In the genomic region with DNA sequence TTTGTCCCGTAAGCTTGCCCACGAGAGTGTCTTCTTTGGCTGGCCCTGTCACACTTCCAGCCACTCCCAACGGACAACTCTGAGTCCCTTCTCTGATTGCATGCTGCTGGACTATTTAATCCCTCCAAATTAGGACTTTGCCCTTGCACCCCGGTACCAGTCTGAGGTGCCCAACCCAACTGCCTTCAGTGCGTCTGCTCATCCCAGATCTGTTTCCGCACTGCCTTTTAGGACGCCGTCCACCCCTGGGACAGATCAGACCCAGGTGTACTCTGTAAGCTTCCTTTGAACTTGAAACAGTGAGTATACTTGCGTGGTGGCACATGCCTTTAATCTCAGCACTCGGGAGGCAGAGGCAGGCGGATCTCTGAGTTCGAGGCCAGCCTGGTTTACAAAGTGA, we compare ENCODE assay signal across 8 mouse cellular contexts. TPM values are rescaled to one million over a fixed set of nuclear protein-coding genes. Genes with fewer than 3 reads are reported as not detected.
DNase-seq lines count a peak whose midpoint lies in the region; ATAC-seq and TF ChIP-seq lines count a peak whose summit lies in the region.

No protein-coding gene starts in this region.

- TF ChIP-seq CTCF in kidney, postnatal 0 days (IDR thresholded peaks at IDR 0.05; ENCODE audit: low read depth): no peak
- TF ChIP-seq CTCF in hindbrain, postnatal 0 days (IDR thresholded peaks at IDR 0.05; ENCODE audit: low read depth): no peak
- TF ChIP-seq CTCF in midbrain, postnatal 0 days (IDR thresholded peaks at IDR 0.05): no peak

- no peak overlapping the region for H3K27ac ChIP-seq in kidney, postnatal 0 days
- H3K27ac ChIP-seq in embryonic facial prominence, embryonic 15.5 days (replicated peaks): no peak overlapping the region
- H3K27ac ChIP-seq in hindbrain, postnatal 0 days: 0 out of 2 replicates have a peak overlapping the region, but pooled peaks have one; percentile 89
- H3K27ac ChIP-seq in midbrain, postnatal 0 days (ENCODE audit: low read depth, low read length): no peak overlapping the region; the same call in 1 of the 2 replicates

- no peaks in the 10 kb centered on the region for H3K36me3 ChIP-seq in kidney, postnatal 0 days (ENCODE audit: insufficient read depth, low read length)
- H3K36me3 ChIP-seq in embryonic facial prominence, embryonic 15.5 days: no peaks in the 10 kb centered on the region
- no peaks in the 10 kb centered on the region for H3K36me3 ChIP-seq in hindbrain, postnatal 0 days (ENCODE audit: insufficient read depth, low read length)
- no peaks in the 10 kb centered on the region for H3K36me3 ChIP-seq in midbrain, postnatal 0 days (ENCODE audit: insufficient read depth, low read length)

- no peaks in the 10 kb centered on the region for H3K27me3 ChIP-seq in kidney, postnatal 0 days (ENCODE audit: insufficient read depth, low read length)
- H3K27me3 ChIP-seq in embryonic facial prominence, embryonic 15.5 days: no peaks in the 10 kb centered on the region
- no peaks in the 10 kb centered on the region for H3K27me3 ChIP-seq in hindbrain, postnatal 0 days (ENCODE audit: insufficient read depth, low read length)
- H3K27me3 ChIP-seq in midbrain, postnatal 0 days (ENCODE audit: insufficient read depth, low read length): no peaks in the 10 kb centered on the region

- WGBS in kidney, postnatal 0 days: 76% methylated on average over 12 of the region's 12 CpGs
- WGBS in embryonic facial prominence, embryonic 15.5 days: 72% methylated on average over 12 of the region's 12 CpGs
- WGBS in hindbrain, postnatal 0 days: 75% methylated on average over 12 of the region's 12 CpGs
- WGBS in midbrain, postnatal 0 days: 71% methylated on average over 12 of the region's 12 CpGs

- H3K4me1 ChIP-seq in kidney, postnatal 0 days (replicated peaks; ENCODE audit: insufficient read depth, low read length): peaks cover 10% of the 10 kb centered on the region; the same call in 1 of the 2 replicates
- peaks cover 33% of the 10 kb centered on the region for H3K4me1 ChIP-seq in embryonic facial prominence, embryonic 15.5 days
- peaks cover 5% of the 10 kb centered on the region for H3K4me1 ChIP-seq in hindbrain, postnatal 0 days (ENCODE audit: insufficient read depth, low read length)
- H3K4me1 ChIP-seq in midbrain, postnatal 0 days (ENCODE audit: insufficient read depth, low read length): peaks cover 5% of the 10 kb centered on the region; the same call in 1 of the 2 replicates

- H3K4me2 ChIP-seq in kidney, postnatal 0 days (ENCODE audit: low read length): peak overlapping the region; percentile 88
- H3K4me2 ChIP-seq in embryonic facial prominence, embryonic 15.5 days (replicated peaks): peak overlapping the region; percentile 79; the same call in 1 of the 2 replicates
- H3K4me2 ChIP-seq in hindbrain, postnatal 0 days (ENCODE audit: low read depth, low read length): peak overlapping the region; percentile 65
- H3K4me2 ChIP-seq in midbrain, postnatal 0 days (ENCODE audit: low read depth, low read length, poor library complexity, severe bottlenecking): peak overlapping the region; percentile 88

- DNase-seq in kidney, postnatal 0 days (ENCODE audit: low spot score): no peak
- DNase-seq in kidney, adult 18-20 months: no peak
- no peak for DNase-seq in hindbrain, postnatal 0 days (ENCODE audit: low spot score)
- no peak for DNase-seq in midbrain, postnatal 0 days (ENCODE audit: low spot score)
- no peak for DNase-seq in right cerebral cortex, adult 18-20 months
- DNase-seq in gastrocnemius, adult 8-10 months (ENCODE audit: low spot score in 2 of 2): no peak

- no peak for ATAC-seq in kidney, postnatal 0 days (replicated peaks; ENCODE audit: low FRiP score, low read depth)
- no peak for ATAC-seq in embryonic facial prominence, embryonic 15.5 days (ENCODE audit: insufficient number of reproducible peaks, low FRiP score, low TSS enrichment, low read depth)
- no peak for ATAC-seq in hindbrain, postnatal 0 days
- no peak for ATAC-seq in midbrain, postnatal 0 days (ENCODE audit: low FRiP score)
- no peak for ATAC-seq in granulocyte monocyte progenitor cell, adult 5-6 weeks (replicated peaks; ENCODE audit: poor library complexity, severe bottlenecking)

- H3K4me3 ChIP-seq in kidney, postnatal 0 days (replicated peaks; ENCODE audit: low read depth, low read length): no peak overlapping the region; the same call in 1 of the 2 replicates
- H3K4me3 ChIP-seq in embryonic facial prominence, embryonic 15.5 days (replicated peaks): no peak overlapping the region
- H3K4me3 ChIP-seq in hindbrain, postnatal 0 days (ENCODE audit: low read length): peak overlapping the region; percentile 89
- peak overlapping the region; percentile 75 for H3K4me3 ChIP-seq in midbrain, postnatal 0 days (ENCODE audit: low read depth, low read length)

- no peaks in the 10 kb centered on the region for H3K9me3 ChIP-seq in kidney, postnatal 0 days (replicated peaks; ENCODE audit: low read length)
- no peaks in the 10 kb centered on the region for H3K9me3 ChIP-seq in embryonic facial prominence, embryonic 15.5 days (replicated peaks)
- no peaks in the 10 kb centered on the region for H3K9me3 ChIP-seq in hindbrain, postnatal 0 days (ENCODE audit: low read length)
- H3K9me3 ChIP-seq in midbrain, postnatal 0 days (ENCODE audit: low read length): no peaks in the 10 kb centered on the region

- no peak overlapping the region for H3K9ac ChIP-seq in kidney, postnatal 0 days (ENCODE audit: low read depth, low read length)
- no peak overlapping the region for H3K9ac ChIP-seq in embryonic facial prominence, embryonic 15.5 days
- peak overlapping the region; percentile 84; the same call in 1 of the 2 replicates for H3K9ac ChIP-seq in hindbrain, postnatal 0 days (replicated peaks; ENCODE audit: low read length)
- H3K9ac ChIP-seq in midbrain, postnatal 0 days (replicated peaks; ENCODE audit: low read length, poor library complexity, severe bottlenecking): peak overlapping the region; percentile 97; the same call in 1 of the 2 replicates

RNA-seq across cellular contexts. Expression of a gene that starts 1.3 kb away (rescaled TPM):
- 27.7 and 31.6 TPM in 2 replicates for polyA plus RNA-seq in kidney, postnatal 0 days (2015; fragmentation: Nextera tagmentation; extraction: Ambion mirVana)
- 33.2 and 36.1 TPM in 2 replicates for polyA plus RNA-seq in embryonic facial prominence, embryonic 15.5 days (2015; fragmentation: Nextera tagmentation; extraction: Ambion mirVana)
- 229 and 236 TPM in 2 replicates for total RNA-seq in hindbrain, postnatal 0 days (2014; rRNA removed)
- 28.4 and 30.4 TPM in 2 replicates for polyA plus RNA-seq in hindbrain, postnatal 0 days (2015; fragmentation: Nextera tagmentation; extraction: Ambion mirVana)
- 190 and 259 TPM in 2 replicates for total RNA-seq in midbrain, postnatal 0 days (2014; rRNA removed)
- 35.4 and 36.4 TPM in 2 replicates for polyA plus RNA-seq in midbrain, postnatal 0 days (2015; fragmentation: Nextera tagmentation; extraction: Ambion mirVana)
- total RNA-seq in gastrocnemius, adult 8-10 months (2022): 10 to 100 TPM; 13.7 to 18.7 (median 14.9) TPM
- 5.6 and 8.1 TPM in 2 replicates for total RNA-seq in granulocyte monocyte progenitor cell, adult 5-6 weeks (2014; fragmentation: Nextera tagmentation)
- total RNA-seq in granulocyte monocyte progenitor cell, adult 5-6 weeks (2017): 4.8 and 8.6 TPM in 2 replicates

RNA-seq across cellular contexts. Expression of a gene that starts 27.8 kb away (rescaled TPM):
- polyA plus RNA-seq in kidney, postnatal 0 days (2015; fragmentation: Nextera tagmentation; extraction: Ambion mirVana): 12.6 and 14.3 TPM in 2 replicates
- polyA plus RNA-seq in embryonic facial prominence, embryonic 15.5 days (2015; fragmentation: Nextera tagmentation; extraction: Ambion mirVana): 3.7 and 5.0 TPM in 2 replicates
- 4.3 and 11.8 TPM in 2 replicates for total RNA-seq in hindbrain, postnatal 0 days (2014; rRNA removed)
- 6.0 and 7.8 TPM in 2 replicates for polyA plus RNA-seq in hindbrain, postnatal 0 days (2015; fragmentation: Nextera tagmentation; extraction: Ambion mirVana)
- total RNA-seq in midbrain, postnatal 0 days (2014; rRNA removed): 4.4 and 6.4 TPM in 2 replicates
- 18.2 and 19.9 TPM in 2 replicates for polyA plus RNA-seq in midbrain, postnatal 0 days (2015; fragmentation: Nextera tagmentation; extraction: Ambion mirVana)
- not detected for total RNA-seq in gastrocnemius, adult 8-10 months (2022)
- not detected in 2 replicates for total RNA-seq in granulocyte monocyte progenitor cell, adult 5-6 weeks (2014; fragmentation: Nextera tagmentation)
- not detected in 2 replicates for total RNA-seq in granulocyte monocyte progenitor cell, adult 5-6 weeks (2017)

RNA-seq across cellular contexts. Expression of a gene that starts 38.0 kb away (rescaled TPM):
- 25.4 and 25.9 TPM in 2 replicates for polyA plus RNA-seq in kidney, postnatal 0 days (2015; fragmentation: Nextera tagmentation; extraction: Ambion mirVana)
- polyA plus RNA-seq in embryonic facial prominence, embryonic 15.5 days (2015; fragmentation: Nextera tagmentation; extraction: Ambion mirVana): 10.6 and 11.1 TPM in 2 replicates
- total RNA-seq in hindbrain, postnatal 0 days (2014; rRNA removed): 0.99 and 2.9 TPM in 2 replicates
- 1.7 and 2.3 TPM in 2 replicates for polyA plus RNA-seq in hindbrain, postnatal 0 days (2015; fragmentation: Nextera tagmentation; extraction: Ambion mirVana)
- 2.4 and 3.3 TPM in 2 replicates for total RNA-seq in midbrain, postnatal 0 days (2014; rRNA removed)
- polyA plus RNA-seq in midbrain, postnatal 0 days (2015; fragmentation: Nextera tagmentation; extraction: Ambion mirVana): 1.7 and 2.8 TPM in 2 replicates
- total RNA-seq in gastrocnemius, adult 8-10 months (2022): 1 to 10 TPM in 3 of 4 experiments, under 1 TPM in 1; 0.72 to 3.2 (median 2.7) TPM
- total RNA-seq in granulocyte monocyte progenitor cell, adult 5-6 weeks (2014; fragmentation: Nextera tagmentation): not detected in 2 replicates
- 0.26 TPM in 1 of 2 replicates, not detected in the other for total RNA-seq in granulocyte monocyte progenitor cell, adult 5-6 weeks (2017)

Comparison
In these comparisons a context has a peak if more than half of its experiments do, and no peak if none do; other contexts are left out.
1. H3K4me3 ChIP-seq: peak in hindbrain, postnatal 0 days (single experiment) and midbrain, postnatal 0 days (single experiment); none in kidney, postnatal 0 days (single experiment) and embryonic facial prominence, embryonic 15.5 days (single experiment).
2. H3K9ac ChIP-seq: peak in hindbrain, postnatal 0 days (single experiment) and midbrain, postnatal 0 days (single experiment); none in kidney, postnatal 0 days (single experiment) and embryonic facial prominence, embryonic 15.5 days (single experiment).
3. Peak in every context shown above with its lines, with median percentiles within 50 percentile points of each other: H3K4me2 ChIP-seq.